Mouse (Mus musculus) CH12.LX (cell line): ENCODE data around the gene Pkn1.

Experiments
- CTCF ChIP-seq, 2 experiments: IDR thresholded peaks in 1 of 2; conservative IDR thresholded peaks in 1 of 2; 2 replicates each; pipeline ENCODE4 v1.5.1; 2011 to 2012; ENCODE audit warnings: low read depth in 2 of 2, low read length in 2 of 2, improper control_type of control experiment in 1 of 2, inconsistent platforms in 1 of 2, mild to moderate bottlenecking in 1 of 2, moderate library complexity in 1 of 2
- EP300 ChIP-seq: IDR thresholded peaks from 2 replicates; pipeline ENCODE4 v1.6.1; 2011; ENCODE audit warnings: low read length, improper control_type of control experiment
- POLR2A ChIP-seq: IDR thresholded peaks from 2 replicates; pipeline ENCODE4 v1.6.1; 2011; ENCODE audit warnings: low read depth, mild to moderate bottlenecking, improper control_type of control experiment, low read length
- POLR2AphosphoS2 ChIP-seq: IDR thresholded peaks from 2 replicates; pipeline ENCODE4 v1.6.1; 2011; ENCODE audit warnings: low read depth, low read length, improper control_type of control experiment
- RAD21 ChIP-seq: IDR thresholded peaks from 2 replicates; pipeline ENCODE4 v1.6.1; 2011; ENCODE audit warnings: low read depth, mild to moderate bottlenecking, low read length, improper control_type of control experiment, moderate library complexity
- TBP ChIP-seq: conservative IDR thresholded peaks from 2 replicates; pipeline ENCODE4 v1.6.1; 2011; ENCODE audit warnings: low read depth, low read length, improper control_type of control experiment
- USF2 ChIP-seq: conservative IDR thresholded peaks from 2 replicates; pipeline ENCODE4 v1.6.1; 2011; ENCODE audit warnings: low read depth, low read length, improper control_type of control experiment

GRCm38 (mm10) chr8:83716563-83716962, 17.6 kb upstream of the Pkn1 start:
- TF ChIP-seq TBP (no peak), POLR2A (no peak), USF2 (no peak), EP300 (no peak), RAD21 (no peak), CTCF (conservative IDR thresholded peaks at IDR 0.05 in 1 of 2, IDR thresholded peaks at IDR 0.05 in 1 of 2; ENCODE audit: low read depth in 2 of 2, low read length in 2 of 2) (no peak), POLR2AphosphoS2 (no peak)
